Mouse (Mus musculus) CD8-positive naive resting alpha-beta T cell, adult 2 months (primary cell): ENCODE results near the gene B4galt1.

ENCODE experiments used
- DNase-seq, 2 experiments: peaks; one replicate each; pipeline ENCODE4 v3.0.0; 2022; ENCODE audit warnings: low read depth in 2 of 2, low spot score in 2 of 2

The B4galt1 gene

GRCm38 (mm10) chr4:40781797-40782495 is 71.9 kb downstream of the B4galt1 start:
- DNase-seq, result peak; percentile 80 to 82

GRCm38 (mm10) chr4:40781143-40781542 is 72.7 kb downstream of the B4galt1 start:
- DNase-seq, result peak; percentile 74 to 87

- peak in 1 of 2 experiments; percentile 40 for DNase-seq
Observed at GRCm38 (mm10) chr4:40778656-40779055, 75.1 kb downstream of the B4galt1 start.

GRCm38 (mm10) chr4:40777116-40777515 is 76.7 kb downstream of the B4galt1 start:
- peak; percentile 35 to 43 for DNase-seq

- DNase-seq, result peak; percentile 36 to 54
Observed at GRCm38 (mm10) chr4:40776416-40776815, 77.4 kb downstream of the B4galt1 start.

- DNase-seq, result peak; percentile 68 to 76
Observed at GRCm38 (mm10) chr4:40774279-40775259, 79.2 kb downstream of the B4galt1 start.

- DNase-seq, result no peak
Observed at GRCm38 (mm10) chr4:40759876-40760275, 93.9 kb downstream of the B4galt1 start.

- DNase-seq, result peak; percentile 94 to 96
Observed at GRCm38 (mm10) chr4:40757780-40758420, 95.9 kb downstream of the B4galt1 start, which contains the start of gene Smu1. Smu1 (minus strand) TSS chr4:40757923.

GRCm38 (mm10) chr4:40757157-40757779 is 96.5 kb downstream of the B4galt1 start:
- no peak for DNase-seq
